Mouse (Mus musculus): Measurements from ENCODE around the gene Gm11568. TPM values are rescaled to one million over a fixed set of nuclear protein-coding genes. Genes with fewer than 3 reads are reported as not detected.

The Gm11568 gene
- not detected in 2 replicates for polyA plus RNA-seq (2012; rRNA removed)

DNA sequence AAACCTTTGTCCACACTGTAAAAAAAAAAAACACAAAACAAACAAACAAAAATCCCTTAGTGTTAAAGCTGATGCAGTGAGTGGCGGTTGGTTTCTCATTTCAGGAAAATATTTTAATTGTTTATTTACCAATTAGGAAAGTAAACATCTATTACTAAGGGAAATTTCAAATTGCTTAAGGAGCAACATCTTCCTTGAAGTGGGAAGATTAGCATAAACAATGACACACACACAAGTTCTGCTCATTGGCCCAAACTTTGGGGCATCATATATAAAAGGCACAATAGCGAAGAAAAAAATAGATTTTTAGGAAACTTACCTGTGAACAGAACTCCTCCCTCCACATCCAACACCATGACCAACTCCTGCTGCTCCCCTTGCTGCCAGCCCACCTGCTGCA is at the start of gene Gm11568:
Gm11568 (plus strand) TSS at position 301 of the 400 bp plus-strand sequence.

GRCm38 (mm10) chr11:99809792-99810191 is 47.9 kb upstream of the Gm11568 start, which contains the start of gene Krtap4-13:
Krtap4-13 (minus strand) TSS chr11:99809892.

DNA sequence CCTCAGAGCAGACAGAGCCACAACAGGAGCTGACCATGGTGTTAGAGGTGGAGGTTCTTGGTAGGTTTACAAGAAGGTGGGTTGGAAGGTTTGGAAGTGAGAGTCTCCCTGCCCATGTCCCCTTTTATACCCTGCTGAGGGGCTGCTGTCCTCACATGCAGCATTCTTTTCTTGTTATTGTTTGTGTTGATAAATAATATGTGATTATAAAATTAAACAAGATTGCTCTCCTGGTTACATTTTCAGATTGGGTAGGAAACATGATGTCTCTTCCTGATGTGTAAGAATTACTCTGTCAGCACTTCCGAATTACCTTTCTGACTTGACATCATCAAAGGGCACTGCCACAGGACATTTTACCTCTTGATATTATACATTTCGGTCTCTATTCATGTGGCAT is 42.2 kb upstream of the Gm11568 start, which contains the start of gene Gm11564:
Gm11564 (minus strand) TSS at position 101 of the 400 bp plus-strand sequence.

GRCm38 (mm10) chr11:99837966-99838365 is 19.8 kb upstream of the Gm11568 start, which contains the start of gene 2300003K06Rik:
2300003K06Rik (minus strand) TSS chr11:99838066.

DNA sequence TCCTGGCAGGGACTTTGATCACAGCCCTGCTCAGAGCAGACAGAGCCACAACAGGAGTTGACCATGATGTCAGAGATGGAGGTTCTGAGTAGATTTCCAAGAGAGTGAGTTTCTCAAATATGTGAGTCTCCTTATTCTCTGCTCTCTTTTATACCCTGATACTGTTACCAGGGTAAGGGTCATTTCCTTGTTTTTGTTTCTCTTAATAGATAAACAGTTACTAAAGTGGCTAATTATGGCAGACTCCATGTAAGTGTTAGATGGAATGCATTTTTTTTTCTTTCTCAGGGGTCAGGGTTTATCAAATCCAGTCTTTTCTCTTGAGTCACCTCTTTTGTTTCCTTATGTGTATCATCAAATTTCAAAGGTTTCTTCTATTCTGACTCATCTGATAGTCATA is 6.2 kb upstream of the Gm11568 start, which contains the start of gene Krtap4-16:
Krtap4-16 (minus strand) TSS at position 101 of the 400 bp plus-strand sequence.

DNA sequence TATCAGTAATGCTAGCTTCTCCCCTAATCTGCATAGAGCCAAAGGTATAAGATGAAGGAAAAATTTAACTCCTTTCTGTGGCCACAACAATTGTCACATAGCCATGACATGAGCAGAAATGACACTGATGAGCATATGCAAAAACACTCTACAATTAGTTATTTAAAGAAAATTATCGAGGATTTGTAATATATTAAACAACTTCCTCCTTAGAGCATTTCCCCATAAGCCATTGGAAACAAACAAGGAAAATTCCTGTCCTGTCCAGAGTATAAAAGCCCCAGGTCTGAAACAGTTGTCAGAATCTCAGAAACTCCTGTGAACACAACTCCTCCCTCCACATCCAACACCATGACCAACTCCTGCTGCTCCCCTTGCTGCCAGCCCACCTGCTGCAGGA is 6.5 kb downstream of the Gm11568 start, which contains the start of gene Gm11559:
Gm11559 (plus strand) TSS at position 301 of the 400 bp plus-strand sequence.

GRCm38 (mm10) chr11:99873089-99873488 is 15.4 kb downstream of the Gm11568 start, which contains the start of gene Krtap9-1:
Krtap9-1 (plus strand) TSS chr11:99873389.

DNA sequence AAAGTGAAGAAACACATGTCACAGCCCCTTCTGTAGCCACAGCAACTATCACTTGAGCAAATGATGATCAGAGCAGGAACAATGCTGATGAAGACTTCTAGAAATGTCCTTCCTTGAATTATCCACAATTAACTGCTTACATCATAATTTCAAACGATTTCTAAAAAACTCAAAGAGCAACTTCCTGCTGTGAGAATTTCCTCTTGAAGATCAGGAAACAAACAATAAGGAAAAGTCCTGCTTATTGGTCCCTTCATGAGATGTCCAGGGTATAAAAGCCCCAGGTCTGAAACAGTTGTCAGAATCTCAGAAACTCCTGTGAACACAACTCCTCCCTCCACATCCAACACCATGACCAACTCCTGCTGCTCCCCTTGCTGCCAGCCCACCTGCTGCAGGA is 21.2 kb downstream of the Gm11568 start, which contains the start of gene Gm11567:
Gm11567 (plus strand) TSS at position 301 of the 400 bp plus-strand sequence.

DNA sequence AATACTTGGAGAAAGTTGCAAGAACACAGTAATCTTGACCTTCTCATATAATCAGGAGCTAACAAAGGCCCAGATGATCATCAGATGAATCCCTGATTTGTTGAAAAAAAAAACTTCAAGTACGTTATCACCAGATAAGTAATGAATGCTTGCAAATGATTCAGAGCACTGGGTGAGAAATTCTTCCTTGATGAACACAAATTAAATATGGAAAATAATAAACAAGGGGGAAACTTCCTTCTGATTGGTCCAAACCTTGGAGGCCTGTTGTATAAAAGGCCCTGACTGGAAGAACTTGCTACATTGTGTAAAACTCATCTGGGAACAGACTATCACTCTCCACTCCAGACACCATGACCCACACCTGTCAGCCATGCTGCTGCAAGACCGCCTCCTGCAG is 49.9 kb downstream of the Gm11568 start, which contains the start of gene Krtap31-1:
Krtap31-1 (plus strand) TSS at position 301 of the 400 bp plus-strand sequence.

Other genes with a start within 250 kb of the Gm11568 start
- gene Gm11937, start 247.7 kb upstream of the Gm11568 start, polyA plus RNA-seq (2012; rRNA removed), result not detected in 2 replicates
- not detected in 2 replicates for gene Krtap2-4, start 243.1 kb upstream of the Gm11568 start, polyA plus RNA-seq (2012; rRNA removed)
- gene Gm11562, start 237.5 kb upstream of the Gm11568 start, polyA plus RNA-seq (2012; rRNA removed), result not detected in 2 replicates
- not detected in 2 replicates for gene Krtap4-1, start 229.7 kb upstream of the Gm11568 start, polyA plus RNA-seq (2012; rRNA removed)
- gene Krtap4-2, start 222.8 kb upstream of the Gm11568 start, polyA plus RNA-seq (2012; rRNA removed), result not detected in 2 replicates
- not detected in 2 replicates for gene Krtap4-7, start 213.8 kb upstream of the Gm11568 start, polyA plus RNA-seq (2012; rRNA removed)
- not detected in 2 replicates for gene Gm11555, start 207.7 kb upstream of the Gm11568 start, polyA plus RNA-seq (2012; rRNA removed)
- gene Gm11563, start 199.0 kb upstream of the Gm11568 start, polyA plus RNA-seq (2012; rRNA removed), result not detected in 2 replicates
- gene Krtap4-6, start 192.0 kb upstream of the Gm11568 start, polyA plus RNA-seq (2012; rRNA removed), result not detected in 2 replicates
- not detected in 2 replicates for gene Gm14190, start 167.2 kb upstream of the Gm11568 start, polyA plus RNA-seq (2012; rRNA removed)
- not detected in 2 replicates for gene Gm14180, start 123.6 kb upstream of the Gm11568 start, polyA plus RNA-seq (2012; rRNA removed)
- gene Gm11595, start 85.0 kb upstream of the Gm11568 start, polyA plus RNA-seq (2012; rRNA removed), result not detected in 2 replicates
- not detected in 2 replicates for gene Krtap4-8, start 77.2 kb upstream of the Gm11568 start, polyA plus RNA-seq (2012; rRNA removed)
- not detected in 2 replicates for gene Krtap4-9, start 72.7 kb upstream of the Gm11568 start, polyA plus RNA-seq (2012; rRNA removed)
- gene Gm11596, start 64.5 kb upstream of the Gm11568 start, polyA plus RNA-seq (2012; rRNA removed), result not detected in 2 replicates
- gene Gm11569, start 59.0 kb upstream of the Gm11568 start, polyA plus RNA-seq (2012; rRNA removed), result not detected in 2 replicates
- not detected in 2 replicates for gene Gm11554, start 53.5 kb upstream of the Gm11568 start, polyA plus RNA-seq (2012; rRNA removed)
- not detected in 2 replicates for gene Krtap4-13, start 48.0 kb upstream of the Gm11568 start, polyA plus RNA-seq (2012; rRNA removed)
- not detected in 2 replicates for gene Gm11564, start 42.3 kb upstream of the Gm11568 start, polyA plus RNA-seq (2012; rRNA removed)
- gene 2300003K06Rik, start 19.9 kb upstream of the Gm11568 start, polyA plus RNA-seq (2012; rRNA removed), result not detected in 2 replicates
- gene Krtap4-16, start 6.3 kb upstream of the Gm11568 start, polyA plus RNA-seq (2012; rRNA removed), result 0.09 and 0.10 TPM in 2 replicates
- gene Gm11559, start 6.6 kb downstream of the Gm11568 start, polyA plus RNA-seq (2012; rRNA removed), result not detected in 2 replicates
- gene Krtap9-1, start 15.5 kb downstream of the Gm11568 start, polyA plus RNA-seq (2012; rRNA removed), result not detected in 2 replicates
- gene Gm11567, start 21.3 kb downstream of the Gm11568 start, polyA plus RNA-seq (2012; rRNA removed), result not detected in 2 replicates
- not detected in 2 replicates for gene Krtap31-1, start 50.0 kb downstream of the Gm11568 start, polyA plus RNA-seq (2012; rRNA removed)
- not detected in 2 replicates for gene Gm11565, start 56.8 kb downstream of the Gm11568 start, polyA plus RNA-seq (2012; rRNA removed)
- not detected in 2 replicates for gene Krtap31-2, start 78.4 kb downstream of the Gm11568 start, polyA plus RNA-seq (2012; rRNA removed)
- not detected in 2 replicates for gene Krtap9-5, start 90.6 kb downstream of the Gm11568 start, polyA plus RNA-seq (2012; rRNA removed)
- gene Krtap29-1, start 121.1 kb downstream of the Gm11568 start, polyA plus RNA-seq (2012; rRNA removed), result not detected in 2 replicates
- gene Krtap16-1, start 128.7 kb downstream of the Gm11568 start, polyA plus RNA-seq (2012; rRNA removed), result not detected in 2 replicates
- gene Krtap17-1, start 136.1 kb downstream of the Gm11568 start, polyA plus RNA-seq (2012; rRNA removed), result not detected in 2 replicates
- gene Krt33a, start 158.3 kb downstream of the Gm11568 start, polyA plus RNA-seq (2012; rRNA removed), result not detected in 2 replicates
- not detected in 2 replicates for gene Krt33b, start 172.0 kb downstream of the Gm11568 start, polyA plus RNA-seq (2012; rRNA removed)
- not detected in 2 replicates for gene Krt34, start 183.6 kb downstream of the Gm11568 start, polyA plus RNA-seq (2012; rRNA removed)
- not detected in 2 replicates for gene Krt31, start 192.6 kb downstream of the Gm11568 start, polyA plus RNA-seq (2012; rRNA removed)
- not detected in 2 replicates for gene Krt32, start 230.3 kb downstream of the Gm11568 start, polyA plus RNA-seq (2012; rRNA removed)
- not detected in 2 replicates for gene Krt35, start 238.3 kb downstream of the Gm11568 start, polyA plus RNA-seq (2012; rRNA removed)
- gene Krt36, start 247.7 kb downstream of the Gm11568 start, polyA plus RNA-seq (2012; rRNA removed), result not detected in 2 replicates